Mouse (Mus musculus) cerebellum, adult 2 months (tissue): ENCODE results near the gene Tspan18.

Experiments used
- CTCF ChIP-seq: fragments of 200-500 bp; IDR thresholded peaks from 2 replicates; pipeline ENCODE4 v1.5.1; 2011; ENCODE audit warnings: low read depth, mild to moderate bottlenecking, control low read depth, low read length, moderate library complexity, borderline replicate concordance; ENCODE audit not compliant: insufficient read depth
- POLR2A ChIP-seq: fragments of 200-500 bp; IDR thresholded peaks from 2 replicates; pipeline ENCODE4 v1.6.1; 2011; ENCODE audit warnings: low read length, control low read depth, borderline replicate concordance; ENCODE audit not compliant: insufficient read depth

- no peak for TF ChIP-seq CTCF
- TF ChIP-seq POLR2A, result no peak
Observed at GRCm38 (mm10) chr2:93357391-93357790, 23.1 kb upstream of the Tspan18 start.
